7 mouse cellular contexts compared by ENCODE assay signal in genomic region chr10:91141564-91141963, GRCm38 (mm10). TPM values are rescaled to one million over a fixed set of nuclear protein-coding genes. Genes with fewer than 3 reads are reported as not detected.
A peak's percentile ranks its signal among the peaks of the same experiment; 100 is the strongest.
DNase-seq lines count a peak whose midpoint lies in the region; ATAC-seq lines count a peak whose summit lies in the region.

No protein-coding gene starts in this region.

- 21% methylated on average over 2 of the region's 2 CpGs for WGBS in liver, embryonic 13.5 days (ENCODE audit: insufficient replicate concordance)
- WGBS in neural tube, embryonic 12.5 days = 42% methylated on average over 2 of the region's 2 CpGs

- H3K9ac ChIP-seq in liver, embryonic 13.5 days = no peak overlapping the region
- H3K9ac ChIP-seq in neural tube, embryonic 12.5 days = no peak overlapping the region

- H3K27ac ChIP-seq in liver, embryonic 13.5 days = no peak overlapping the region
- H3K27ac ChIP-seq in neural tube, embryonic 12.5 days = no peak overlapping the region

- peaks cover 22% of the 10 kb centered on the region for H3K36me3 ChIP-seq in liver, embryonic 13.5 days
- H3K36me3 ChIP-seq in neural tube, embryonic 12.5 days = peaks cover 15% of the 10 kb centered on the region

- H3K9me3 ChIP-seq in liver, embryonic 13.5 days (replicated peaks) = no peaks in the 10 kb centered on the region
- H3K9me3 ChIP-seq in neural tube, embryonic 12.5 days = no peaks in the 10 kb centered on the region

- H3K4me1 ChIP-seq in liver, embryonic 13.5 days (replicated peaks) = peaks cover 28% of the 10 kb centered on the region
- H3K4me1 ChIP-seq in neural tube, embryonic 12.5 days = no peaks in the 10 kb centered on the region

- no peak for DNase-seq in liver, embryonic 13.5 days
- DNase-seq in liver (no peak), ZHBTc4 (ENCODE audit: low read depth, low spot score) (peak; percentile 72)
- DNase-seq in adrenal gland, adult 2 months = no peak
- DNase-seq in adrenal gland, postnatal 14 days = no peak

- ATAC-seq in liver, embryonic 13.5 days (ENCODE audit: low read depth) = peak; percentile 14; the same call in 1 of the 2 replicates
- ATAC-seq in granulocyte monocyte progenitor cell, adult 5-6 weeks (replicated peaks; ENCODE audit: poor library complexity, severe bottlenecking) = peak; percentile 43
- peak; percentile 33; the same call in 1 of the 2 replicates for ATAC-seq in neural tube, embryonic 12.5 days (ENCODE audit: low FRiP score, low read depth)

- H3K4me2 ChIP-seq in liver, embryonic 13.5 days = no peak overlapping the region
- H3K4me2 ChIP-seq in neural tube, embryonic 12.5 days (replicated peaks) = no peak overlapping the region

- H3K4me3 ChIP-seq in liver, embryonic 13.5 days (replicated peaks) = no peak overlapping the region
- H3K4me3 ChIP-seq in neural tube, embryonic 12.5 days = no peak overlapping the region

- no peaks in the 10 kb centered on the region for H3K27me3 ChIP-seq in liver, embryonic 13.5 days
- no peaks in the 10 kb centered on the region for H3K27me3 ChIP-seq in neural tube, embryonic 12.5 days (replicated peaks)

RNA-seq across cellular contexts. Expression of gene Slc25a3, which starts 17.7 kb away (rescaled TPM):
- polyA plus RNA-seq in liver, embryonic 13.5 days (2015; fragmentation: Nextera tagmentation; extraction: Ambion mirVana) = 283 and 285 TPM in 2 replicates
- 534 and 562 TPM in 2 replicates for total RNA-seq in granulocyte monocyte progenitor cell, adult 5-6 weeks (2014; fragmentation: Nextera tagmentation)
- 175 and 228 TPM in 2 replicates for total RNA-seq in granulocyte monocyte progenitor cell, adult 5-6 weeks (2017)
- 415 and 417 TPM in 2 replicates for polyA plus RNA-seq in neural tube, embryonic 12.5 days (2016; fragmentation: Nextera tagmentation; extraction: Ambion mirVana)
- total RNA-seq in adrenal gland, adult 2 months (2021) = 1,000 to 10,000 TPM; 1,193 to 1,310 TPM
- polyA plus RNA-seq in adrenal gland, adult 2 months (2012; rRNA removed) = 1,760 and 3,093 TPM in 2 replicates
- 859 and 881 TPM in 2 replicates for total RNA-seq in adrenal gland, postnatal 14 days (2021)

RNA-seq across cellular contexts. Expression of gene Tmpo, which starts 39.6 kb away (rescaled TPM):
- 131 and 169 TPM in 2 replicates for polyA plus RNA-seq in liver, embryonic 13.5 days (2015; fragmentation: Nextera tagmentation; extraction: Ambion mirVana)
- 186 and 211 TPM in 2 replicates for total RNA-seq in granulocyte monocyte progenitor cell, adult 5-6 weeks (2014; fragmentation: Nextera tagmentation)
- total RNA-seq in granulocyte monocyte progenitor cell, adult 5-6 weeks (2017) = 339 and 445 TPM in 2 replicates
- 269 and 292 TPM in 2 replicates for polyA plus RNA-seq in neural tube, embryonic 12.5 days (2016; fragmentation: Nextera tagmentation; extraction: Ambion mirVana)
- total RNA-seq in adrenal gland, adult 2 months (2021) = 10 to 100 TPM; 68.0 to 90.6 TPM
- polyA plus RNA-seq in adrenal gland, adult 2 months (2012; rRNA removed) = 41.1 and 41.4 TPM in 2 replicates
- 117 and 128 TPM in 2 replicates for total RNA-seq in adrenal gland, postnatal 14 days (2021)

RNA-seq across cellular contexts. Expression of gene Ikbip, which starts 58.8 kb away (rescaled TPM):
- 10.0 and 12.6 TPM in 2 replicates for polyA plus RNA-seq in liver, embryonic 13.5 days (2015; fragmentation: Nextera tagmentation; extraction: Ambion mirVana)
- total RNA-seq in granulocyte monocyte progenitor cell, adult 5-6 weeks (2014; fragmentation: Nextera tagmentation) = 14.1 and 18.8 TPM in 2 replicates
- 29.7 and 35.7 TPM in 2 replicates for total RNA-seq in granulocyte monocyte progenitor cell, adult 5-6 weeks (2017)
- 27.2 and 27.3 TPM in 2 replicates for polyA plus RNA-seq in neural tube, embryonic 12.5 days (2016; fragmentation: Nextera tagmentation; extraction: Ambion mirVana)
- total RNA-seq in adrenal gland, adult 2 months (2021) = 10 to 100 TPM; 33.1 to 43.7 TPM
- polyA plus RNA-seq in adrenal gland, adult 2 months (2012; rRNA removed) = 1.2 and 2.2 TPM in 2 replicates
- total RNA-seq in adrenal gland, postnatal 14 days (2021) = 30.8 and 34.5 TPM in 2 replicates

RNA-seq across cellular contexts. Expression of gene Apaf1, which starts 59.0 kb away (rescaled TPM):
- polyA plus RNA-seq in liver, embryonic 13.5 days (2015; fragmentation: Nextera tagmentation; extraction: Ambion mirVana) = 6.8 and 8.3 TPM in 2 replicates
- 63.4 and 87.2 TPM in 2 replicates for total RNA-seq in granulocyte monocyte progenitor cell, adult 5-6 weeks (2014; fragmentation: Nextera tagmentation)
- 29.6 and 36.4 TPM in 2 replicates for total RNA-seq in granulocyte monocyte progenitor cell, adult 5-6 weeks (2017)
- polyA plus RNA-seq in neural tube, embryonic 12.5 days (2016; fragmentation: Nextera tagmentation; extraction: Ambion mirVana) = 27.5 and 30.2 TPM in 2 replicates
- total RNA-seq in adrenal gland, adult 2 months (2021) = 1 to 10 TPM; 3.5 to 8.3 TPM
- polyA plus RNA-seq in adrenal gland, adult 2 months (2012; rRNA removed) = 2.9 and 3.3 TPM in 2 replicates
- total RNA-seq in adrenal gland, postnatal 14 days (2021) = 11.4 and 11.7 TPM in 2 replicates
